Mouse (Mus musculus) embryonic facial prominence, embryonic 15.5 days (tissue): ENCODE results near the gene Itln1. TPM values are rescaled to one million over a fixed set of nuclear protein-coding genes. Genes with fewer than 3 reads are reported as not detected.

ENCODE experiments used
- ATAC-seq: fragments of 200-750 bp; cut with Nextera tagmentation; 2 replicates; pipeline ENCODE4 v1.8.0; 2017; ENCODE audit warnings: low read depth, moderate TSS enrichment; ENCODE audit not compliant: insufficient number of reproducible peaks, low FRiP score, low TSS enrichment
- H3K27ac ChIP-seq: fragments of 300-500 bp; sonication (generic); replicated peaks from 2 replicates; pipeline ENCODE4 v1.5.1; 2015; ENCODE audit warnings: mild to moderate bottlenecking, inconsistent platforms
- H3K27me3 ChIP-seq: fragments of 300-500 bp; sonication (generic); 2 replicates; pipeline ENCODE4 v1.6.1; 2015; ENCODE audit warnings: inconsistent platforms
- H3K36me3 ChIP-seq: fragments of 300-500 bp; sonication (generic); 2 replicates; pipeline ENCODE4 v1.6.1; 2015; ENCODE audit warnings: mild to moderate bottlenecking, inconsistent platforms
- H3K4me1 ChIP-seq: fragments of 300-500 bp; sonication (generic); 2 replicates; pipeline ENCODE4 v1.6.1; 2015; ENCODE audit warnings: inconsistent platforms
- H3K4me2 ChIP-seq: fragments of 300-500 bp; sonication (generic); replicated peaks from 2 replicates; pipeline ENCODE4 v1.6.1; 2015; ENCODE audit warnings: mild to moderate bottlenecking, inconsistent platforms
- H3K4me3 ChIP-seq: fragments of 300-500 bp; sonication (generic); replicated peaks from 2 replicates; pipeline ENCODE4 v1.5.1; 2015; ENCODE audit warnings: mild to moderate bottlenecking, inconsistent platforms
- H3K9ac ChIP-seq: fragments of 300-500 bp; sonication (generic); 2 replicates; pipeline ENCODE4 v1.6.1; 2015; ENCODE audit warnings: inconsistent platforms
- H3K9me3 ChIP-seq: fragments of 300-500 bp; sonication (generic); replicated peaks from 2 replicates; pipeline ENCODE4 v1.6.1; 2016; ENCODE audit warnings: inconsistent platforms
- whole genome bisulfite sequencing: fragments of 180-500 bp; shearing (Covaris S2); methylation state at CpG from one replicate; pipeline ENCODE4 v1.1.7; 2015; 5-methylcytosine and 5-hydroxymethylcytosine counted together
- polyA plus RNA-seq: library from polyadenylated mRNA; unstranded; fragments of >200 nt; fragmentation: Nextera tagmentation; extraction: Ambion mirVana; gene quantifications from 2 replicates; pipeline ENCODE4 v1.2.1, GENCODE M21; 2015

The Itln1 gene
- polyA plus RNA-seq = 0.44 and 0.60 TPM in 2 replicates

- ATAC-seq = no peak
- Histone ChIP-seq H3K36me3 (no peaks in the 10 kb centered on the region), H3K4me2 (no peak within 1 kb of the TSS), H3K27me3 (no peaks in the 10 kb centered on the region), H3K9ac (no peak within 1 kb of the TSS), H3K4me3 (no peak within 1 kb of the TSS), H3K27ac (no peak within 1 kb of the TSS), H3K4me1 (no peaks in the 10 kb centered on the region), H3K9me3 (no peaks in the 10 kb centered on the region)
- WGBS = 93% methylated on average over 1 of the region's 1 CpGs
These were observed at the start of gene Itln1 for GRCm38 (mm10) chr1:171535194-171535593. TSS of gene Itln1 (minus strand) at chr1:171535294.

GRCm38 (mm10) chr1:171584584-171584983, 49.5 kb upstream of the Itln1 start:
- no peak overlapping the region for H3K4me3 ChIP-seq
- H3K9ac ChIP-seq = no peak overlapping the region
- H3K27ac ChIP-seq = no peak overlapping the region
- no peak for ATAC-seq
- H3K9me3 ChIP-seq = no peaks in the 10 kb centered on the region
- 87% methylated on average over 2 of the region's 2 CpGs for WGBS
- H3K4me2 ChIP-seq = no peak overlapping the region
- H3K36me3 ChIP-seq = no peaks in the 10 kb centered on the region
- no peaks in the 10 kb centered on the region for H3K27me3 ChIP-seq
- H3K4me1 ChIP-seq = no peaks in the 10 kb centered on the region

GRCm38 (mm10) chr1:171577168-171577567, 42.1 kb upstream of the Itln1 start:
- no peaks in the 10 kb centered on the region for H3K9me3 ChIP-seq
- no peak for ATAC-seq
- WGBS = 85% methylated on average over 7 of the region's 7 CpGs

GRCm38 (mm10) chr1:171568436-171568835, 33.3 kb upstream of the Itln1 start:
- ATAC-seq = no peak
- Histone ChIP-seq H3K9ac (no peak overlapping the region), H3K4me1 (no peaks in the 10 kb centered on the region), H3K27ac (no peak overlapping the region), H3K4me3 (no peak overlapping the region), H3K9me3 (no peaks in the 10 kb centered on the region), H3K27me3 (no peaks in the 10 kb centered on the region), H3K36me3 (no peaks in the 10 kb centered on the region), H3K4me2 (no peak overlapping the region)
- 57% methylated on average over 2 of the region's 2 CpGs for WGBS

More at GRCm38 (mm10) chr1:171577168-171577567, 42.1 kb upstream of the Itln1 start:
- Histone ChIP-seq H3K27ac (no peak overlapping the region), H3K9ac (no peak overlapping the region), H3K4me2 (no peak overlapping the region), H3K4me1 (no peaks in the 10 kb centered on the region), H3K27me3 (no peaks in the 10 kb centered on the region), H3K4me3 (no peak overlapping the region), H3K36me3 (no peaks in the 10 kb centered on the region)

GRCm38 (mm10) chr1:171566777-171567176, 31.7 kb upstream of the Itln1 start:
- Histone ChIP-seq H3K4me1 (no peaks in the 10 kb centered on the region), H3K27me3 (no peaks in the 10 kb centered on the region), H3K4me2 (no peak overlapping the region), H3K27ac (no peak overlapping the region), H3K36me3 (no peaks in the 10 kb centered on the region), H3K9me3 (no peaks in the 10 kb centered on the region), H3K9ac (no peak overlapping the region), H3K4me3 (no peak overlapping the region)
- no peak for ATAC-seq
- 24% methylated on average over 8 of the region's 8 CpGs for WGBS

GRCm38 (mm10) chr1:171565888-171566287, 30.8 kb upstream of the Itln1 start:
- no peak overlapping the region for H3K9ac ChIP-seq
- no peak for ATAC-seq
- H3K4me1 ChIP-seq = no peaks in the 10 kb centered on the region
- H3K36me3 ChIP-seq = no peaks in the 10 kb centered on the region
- H3K4me2 ChIP-seq = no peak overlapping the region
- 67% methylated on average over 4 of the region's 4 CpGs for WGBS
- H3K27me3 ChIP-seq = no peaks in the 10 kb centered on the region
- H3K27ac ChIP-seq = no peak overlapping the region
- no peaks in the 10 kb centered on the region for H3K9me3 ChIP-seq
- H3K4me3 ChIP-seq = no peak overlapping the region

GRCm38 (mm10) chr1:171564247-171564646, 29.2 kb upstream of the Itln1 start:
- H3K4me2 ChIP-seq = no peak overlapping the region
- no peaks in the 10 kb centered on the region for H3K9me3 ChIP-seq
- H3K4me1 ChIP-seq = no peaks in the 10 kb centered on the region
- no peak overlapping the region for H3K27ac ChIP-seq
- H3K9ac ChIP-seq = no peak overlapping the region
- no peak for ATAC-seq
- no peaks in the 10 kb centered on the region for H3K36me3 ChIP-seq
- 59% methylated on average over 3 of the region's 3 CpGs for WGBS
- H3K4me3 ChIP-seq = no peak overlapping the region
- no peaks in the 10 kb centered on the region for H3K27me3 ChIP-seq

GRCm38 (mm10) chr1:171563042-171563441, 27.9 kb upstream of the Itln1 start:
- Histone ChIP-seq H3K36me3 (no peaks in the 10 kb centered on the region), H3K4me3 (no peak overlapping the region), H3K4me2 (no peak overlapping the region), H3K9ac (no peak overlapping the region), H3K9me3 (no peaks in the 10 kb centered on the region), H3K4me1 (no peaks in the 10 kb centered on the region), H3K27me3 (no peaks in the 10 kb centered on the region), H3K27ac (no peak overlapping the region)
- no peak for ATAC-seq
- 77% methylated on average over 2 of the region's 2 CpGs for WGBS

- 57% methylated on average over 7 of the region's 11 CpGs for WGBS
- no peak overlapping the region for H3K4me3 ChIP-seq
- no peak overlapping the region for H3K9ac ChIP-seq
- H3K36me3 ChIP-seq = no peaks in the 10 kb centered on the region
- no peak overlapping the region for H3K4me2 ChIP-seq
- H3K9me3 ChIP-seq = no peaks in the 10 kb centered on the region
- H3K4me1 ChIP-seq = no peaks in the 10 kb centered on the region
- no peaks in the 10 kb centered on the region for H3K27me3 ChIP-seq
- no peak for ATAC-seq
- H3K27ac ChIP-seq = no peak overlapping the region
These were observed 26.6 kb upstream of the Itln1 start for GRCm38 (mm10) chr1:171561639-171562225.

- H3K4me1 ChIP-seq = no peaks in the 10 kb centered on the region
- no peaks in the 10 kb centered on the region for H3K36me3 ChIP-seq
These were observed 26.1 kb upstream of the Itln1 start for GRCm38 (mm10) chr1:171561200-171561599.

GRCm38 (mm10) chr1:171560262-171560661, 25.2 kb upstream of the Itln1 start:
- no peaks in the 10 kb centered on the region for H3K4me1 ChIP-seq
- no peak overlapping the region for H3K9ac ChIP-seq
- no peaks in the 10 kb centered on the region for H3K36me3 ChIP-seq
- WGBS = 47% methylated on average over 2 of the region's 2 CpGs
- no peak overlapping the region for H3K4me3 ChIP-seq
- H3K4me2 ChIP-seq = no peak overlapping the region
- ATAC-seq = no peak
- no peaks in the 10 kb centered on the region for H3K9me3 ChIP-seq
- H3K27ac ChIP-seq = no peak overlapping the region
- no peaks in the 10 kb centered on the region for H3K27me3 ChIP-seq

More at GRCm38 (mm10) chr1:171561200-171561599, 26.1 kb upstream of the Itln1 start:
- H3K4me2 ChIP-seq = no peak overlapping the region
- H3K27ac ChIP-seq = no peak overlapping the region
- H3K9me3 ChIP-seq = no peaks in the 10 kb centered on the region
- 83% methylated on average over 1 of the region's 1 CpGs for WGBS
- ATAC-seq = no peak
- no peak overlapping the region for H3K4me3 ChIP-seq
- no peak overlapping the region for H3K9ac ChIP-seq
- no peaks in the 10 kb centered on the region for H3K27me3 ChIP-seq

- Histone ChIP-seq H3K9ac (no peak within 1 kb of the TSS), H3K27ac (no peak within 1 kb of the TSS), H3K4me1 (no peaks in the 10 kb centered on the region), H3K27me3 (no peaks in the 10 kb centered on the region), H3K9me3 (no peaks in the 10 kb centered on the region), H3K4me3 (no peak within 1 kb of the TSS), H3K4me2 (no peak within 1 kb of the TSS), H3K36me3 (no peaks in the 10 kb centered on the region)
- WGBS = 69% methylated on average over 4 of the region's 4 CpGs
- no peak for ATAC-seq
These were observed 23.8 kb upstream of the Itln1 start, which contains the start of gene Cd244a for GRCm38 (mm10) chr1:171558898-171559297. TSS of gene Cd244a (plus strand) at chr1:171559193.
